Mouse (Mus musculus) ES-E14 (cell line): Measurements from ENCODE around the gene Gm10722.
"Not testable (repeated sequence)": the region's sequence is repeated elsewhere in the genome, so short reads cannot be mapped to it uniquely, and the experiment has no call there.

ENCODE experiments used
- CHD2 ChIP-seq: IDR thresholded peaks from 2 replicates; pipeline ENCODE4 v1.6.1; 2014; ENCODE audit warnings: mild to moderate bottlenecking, low read depth, low read length, inconsistent platforms
- HCFC1 ChIP-seq: IDR thresholded peaks from 2 replicates; pipeline ENCODE4 v1.6.1; 2012; ENCODE audit warnings: low read length, inconsistent platforms, borderline replicate concordance; ENCODE audit not compliant: insufficient read depth
- MAFK ChIP-seq: IDR thresholded peaks from 2 replicates; pipeline ENCODE4 v1.6.1; 2014; ENCODE audit warnings: mild to moderate bottlenecking, low read depth, low read length, inconsistent platforms; ENCODE audit not compliant: insufficient read depth
- ZC3H11A ChIP-seq: IDR thresholded peaks from 2 replicates; pipeline ENCODE4 v1.6.1; 2012; ENCODE audit warnings: low read depth, mild to moderate bottlenecking, inconsistent platforms, low read length, borderline replicate concordance
- ZNF384 ChIP-seq: IDR thresholded peaks from 2 replicates; pipeline ENCODE4 v1.6.1; 2012; ENCODE audit warnings: low read depth, low read length, inconsistent platforms

DNA sequence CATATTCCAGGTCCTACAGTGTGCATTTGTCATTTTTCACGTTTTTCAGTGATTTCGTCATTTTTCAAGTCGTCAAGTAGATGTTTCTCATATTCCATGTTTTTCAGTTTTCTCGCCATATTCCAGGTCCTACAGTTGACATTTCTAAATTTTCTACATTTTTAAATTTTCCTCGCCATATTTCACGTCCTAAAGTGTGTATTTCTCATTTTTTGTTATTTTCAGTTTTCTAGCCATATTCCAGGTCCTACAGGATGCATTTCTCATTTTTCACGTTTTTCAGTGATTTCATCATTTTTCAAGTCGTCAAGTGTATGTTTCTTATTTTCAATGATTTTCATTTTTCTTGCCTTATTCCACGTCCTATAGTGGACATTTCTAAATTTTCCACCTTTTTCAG lies 26.0 kb downstream of the Gm10722 start:
- TF ChIP-seq CHD2, MAFK, ZNF384, HCFC1, ZC3H11A: not testable (repeated sequence)
